Mouse (Mus musculus): ENCODE data around the gene Sirt2. TPM values are rescaled to one million over a fixed set of nuclear protein-coding genes. Genes with fewer than 3 reads are reported as not detected.

The Sirt2 gene
- polyA plus RNA-seq, 1 experiment from 2014 or later: 63.7 TPM

GRCm38 (mm10) chr7:28749935-28750334 is 16.6 kb upstream of the Sirt2 start:
- Histone ChIP-seq H3K4me2 (ENCODE audit: low read depth, low read length) (no peak overlapping the region), H3K36me3 (ENCODE audit: control insufficient read depth, insufficient read depth, low read length) (0 out of 2 replicates have a peak, but pooled peaks cover 5% of the 10 kb centered on the region), H3K27me3 (ENCODE audit: control insufficient read depth, insufficient read depth, low read length) (no peaks in the 10 kb centered on the region), H3K9me3 (replicated peaks; ENCODE audit: control insufficient read depth, low read length) (no peaks in the 10 kb centered on the region), H3K27ac (ENCODE audit: low read length) (no peak overlapping the region), H3K9ac (ENCODE audit: low read length) (no peak overlapping the region), H3K4me1 (ENCODE audit: control insufficient read depth, insufficient read depth, low read length) (no peaks in the 10 kb centered on the region), H3K4me3 (replicated peaks; ENCODE audit: low read length) (no peak overlapping the region)
- no peak for ATAC-seq (ENCODE audit: insufficient read depth, low FRiP score)
- 90% methylated on average over 7 of the region's 7 CpGs for WGBS

- peaks cover 13% of the 10 kb centered on the region for H3K36me3 ChIP-seq (ENCODE audit: control insufficient read depth, insufficient read depth, low read length)
- peaks cover 6% of the 10 kb centered on the region; the same call in 1 of the 2 replicates for H3K27me3 ChIP-seq (ENCODE audit: control insufficient read depth, insufficient read depth, low read length)
- H3K9me3 ChIP-seq (replicated peaks; ENCODE audit: control insufficient read depth, low read length): no peaks in the 10 kb centered on the region
- no peak within 1 kb of the TSS for H3K9ac ChIP-seq (ENCODE audit: low read length)
- WGBS: 3% methylated on average over 16 of the region's 17 CpGs
- ATAC-seq (ENCODE audit: insufficient read depth, low FRiP score): no peak; the same call in 1 of the 2 replicates
- no peak within 1 kb of the TSS for H3K27ac ChIP-seq (ENCODE audit: low read length)
- H3K4me2 ChIP-seq (ENCODE audit: low read depth, low read length): 0 out of 2 replicates have a peak within 1 kb of the TSS, but pooled peaks have one; percentile 9
- H3K4me3 ChIP-seq (replicated peaks; ENCODE audit: low read length): no peak within 1 kb of the TSS
- peaks cover 5% of the 10 kb centered on the region for H3K4me1 ChIP-seq (ENCODE audit: control insufficient read depth, insufficient read depth, low read length)
Observed at GRCm38 (mm10) chr7:28756079-28756478, 10.5 kb upstream of the Sirt2 start, which contains the start of gene Ccer2. TSS of gene Ccer2 (plus strand) at chr7:28756174.

- Histone ChIP-seq H3K36me3 (ENCODE audit: control insufficient read depth, insufficient read depth, low read length) (peaks cover 17% of the 10 kb centered on the region), H3K4me3 (replicated peaks; ENCODE audit: low read length) (no peak overlapping the region), H3K27me3 (ENCODE audit: control insufficient read depth, insufficient read depth, low read length) (peaks cover 6% of the 10 kb centered on the region; the same call in 1 of the 2 replicates), H3K4me2 (ENCODE audit: low read depth, low read length) (no peak overlapping the region), H3K4me1 (ENCODE audit: control insufficient read depth, insufficient read depth, low read length) (peaks cover 5% of the 10 kb centered on the region), H3K9ac (ENCODE audit: low read length) (no peak overlapping the region), H3K9me3 (replicated peaks; ENCODE audit: control insufficient read depth, low read length) (no peaks in the 10 kb centered on the region), H3K27ac (ENCODE audit: low read length) (no peak overlapping the region)
- WGBS: 84% methylated on average over 13 of the region's 13 CpGs
- no peak for ATAC-seq (ENCODE audit: insufficient read depth, low FRiP score)
Observed at GRCm38 (mm10) chr7:28758623-28759022, 7.9 kb upstream of the Sirt2 start.

- no peak overlapping the region for H3K27ac ChIP-seq (ENCODE audit: low read length)
- no peaks in the 10 kb centered on the region for H3K9me3 ChIP-seq (replicated peaks; ENCODE audit: control insufficient read depth, low read length)
- no peak for ATAC-seq (ENCODE audit: insufficient read depth, low FRiP score)
- H3K36me3 ChIP-seq (ENCODE audit: control insufficient read depth, insufficient read depth, low read length): peaks cover 17% of the 10 kb centered on the region
- peaks cover 7% of the 10 kb centered on the region for H3K4me1 ChIP-seq (ENCODE audit: control insufficient read depth, insufficient read depth, low read length)
- H3K27me3 ChIP-seq (ENCODE audit: control insufficient read depth, insufficient read depth, low read length): no peaks in the 10 kb centered on the region
- no peak overlapping the region for H3K4me2 ChIP-seq (ENCODE audit: low read depth, low read length)
- no peak overlapping the region for H3K9ac ChIP-seq (ENCODE audit: low read length)
- 92% methylated on average over 9 of the region's 9 CpGs for WGBS
- no peak overlapping the region for H3K4me3 ChIP-seq (replicated peaks; ENCODE audit: low read length)
Observed at GRCm38 (mm10) chr7:28761907-28762306, 4.6 kb upstream of the Sirt2 start.

GRCm38 (mm10) chr7:28765211-28765610 is 1.3 kb upstream of the Sirt2 start:
- peak overlapping the region; percentile 87; the same call in 1 of the 2 replicates for H3K4me3 ChIP-seq (replicated peaks; ENCODE audit: low read length)
- no peaks in the 10 kb centered on the region for H3K9me3 ChIP-seq (replicated peaks; ENCODE audit: control insufficient read depth, low read length)
- H3K27ac ChIP-seq (ENCODE audit: low read length): no peak overlapping the region
- no peaks in the 10 kb centered on the region for H3K27me3 ChIP-seq (ENCODE audit: control insufficient read depth, insufficient read depth, low read length)
- 74% methylated on average over 6 of the region's 6 CpGs for WGBS
- no peak overlapping the region for H3K9ac ChIP-seq (ENCODE audit: low read length)
- no peak for ATAC-seq (ENCODE audit: insufficient read depth, low FRiP score)
- peak overlapping the region; percentile 65 for H3K4me2 ChIP-seq (ENCODE audit: low read depth, low read length)
- H3K4me1 ChIP-seq (ENCODE audit: control insufficient read depth, insufficient read depth, low read length): peaks cover 16% of the 10 kb centered on the region
- peaks cover 5% of the 10 kb centered on the region; the same call in 1 of the 2 replicates for H3K36me3 ChIP-seq (ENCODE audit: control insufficient read depth, insufficient read depth, low read length)

GRCm38 (mm10) chr7:28766910-28767309 is 375 bp downstream of the Sirt2 start:
- Histone ChIP-seq H3K27me3 (ENCODE audit: control insufficient read depth, insufficient read depth, low read length) (no peaks in the 10 kb centered on the region), H3K36me3 (ENCODE audit: control insufficient read depth, insufficient read depth, low read length) (no peaks in the 10 kb centered on the region), H3K4me2 (ENCODE audit: low read depth, low read length) (peak overlapping the region; percentile 62), H3K27ac (ENCODE audit: low read length) (no peak overlapping the region), H3K4me1 (ENCODE audit: control insufficient read depth, insufficient read depth, low read length) (peaks cover 16% of the 10 kb centered on the region), H3K9ac (ENCODE audit: low read length) (peak overlapping the region; percentile 92), H3K9me3 (replicated peaks; ENCODE audit: control insufficient read depth, low read length) (no peaks in the 10 kb centered on the region), H3K4me3 (replicated peaks; ENCODE audit: low read length) (peak overlapping the region; percentile 87)
- WGBS: 4% methylated on average over 14 of the region's 14 CpGs
- ATAC-seq (ENCODE audit: insufficient read depth, low FRiP score): no peak

- H3K4me2 ChIP-seq (ENCODE audit: low read depth, low read length): peak within 1 kb of the TSS; percentile 65
- H3K4me1 ChIP-seq (ENCODE audit: control insufficient read depth, insufficient read depth, low read length): peaks cover 16% of the 10 kb centered on the region
- no peaks in the 10 kb centered on the region for H3K27me3 ChIP-seq (ENCODE audit: control insufficient read depth, insufficient read depth, low read length)
- ATAC-seq (ENCODE audit: insufficient read depth, low FRiP score): no peak
- H3K36me3 ChIP-seq (ENCODE audit: control insufficient read depth, insufficient read depth, low read length): no peaks in the 10 kb centered on the region
- H3K9ac ChIP-seq (ENCODE audit: low read length): peak within 1 kb of the TSS; percentile 92
- H3K27ac ChIP-seq (ENCODE audit: low read length): no peak within 1 kb of the TSS
- peak within 1 kb of the TSS; percentile 87 for H3K4me3 ChIP-seq (replicated peaks; ENCODE audit: low read length)
- WGBS: 64% methylated on average over 7 of the region's 7 CpGs
- H3K9me3 ChIP-seq (replicated peaks; ENCODE audit: control insufficient read depth, low read length): no peaks in the 10 kb centered on the region
Observed at GRCm38 (mm10) chr7:28767462-28767965, 979 bp downstream of the Sirt2 start, which contains the start of gene Nfkbib. TSS of gene Nfkbib (minus strand) at chr7:28767512.

- H3K4me2 ChIP-seq (ENCODE audit: low read depth, low read length): no peak overlapping the region
- no peaks in the 10 kb centered on the region for H3K36me3 ChIP-seq (ENCODE audit: control insufficient read depth, insufficient read depth, low read length)
- H3K4me1 ChIP-seq (ENCODE audit: control insufficient read depth, insufficient read depth, low read length): peaks cover 16% of the 10 kb centered on the region
- H3K9ac ChIP-seq (ENCODE audit: low read length): no peak overlapping the region
- no peak overlapping the region for H3K4me3 ChIP-seq (replicated peaks; ENCODE audit: low read length)
- no peaks in the 10 kb centered on the region for H3K27me3 ChIP-seq (ENCODE audit: control insufficient read depth, insufficient read depth, low read length)
- 89% methylated on average over 9 of the region's 9 CpGs for WGBS
- no peak overlapping the region for H3K27ac ChIP-seq (ENCODE audit: low read length)
- ATAC-seq (ENCODE audit: insufficient read depth, low FRiP score): no peak
- H3K9me3 ChIP-seq (replicated peaks; ENCODE audit: control insufficient read depth, low read length): no peaks in the 10 kb centered on the region
Observed at GRCm38 (mm10) chr7:28769414-28769958, 3.0 kb downstream of the Sirt2 start.

- H3K27ac ChIP-seq (ENCODE audit: low read length): no peak overlapping the region
- H3K27me3 ChIP-seq (ENCODE audit: control insufficient read depth, insufficient read depth, low read length): no peaks in the 10 kb centered on the region
- no peak overlapping the region for H3K4me3 ChIP-seq (replicated peaks; ENCODE audit: low read length)
- no peaks in the 10 kb centered on the region for H3K9me3 ChIP-seq (replicated peaks; ENCODE audit: control insufficient read depth, low read length)
- no peak for ATAC-seq (ENCODE audit: insufficient read depth, low FRiP score)
- WGBS: 86% methylated on average over 3 of the region's 3 CpGs
- H3K9ac ChIP-seq (ENCODE audit: low read length): no peak overlapping the region
- no peaks in the 10 kb centered on the region for H3K36me3 ChIP-seq (ENCODE audit: control insufficient read depth, insufficient read depth, low read length)
- peaks cover 14% of the 10 kb centered on the region for H3K4me1 ChIP-seq (ENCODE audit: control insufficient read depth, insufficient read depth, low read length)
- H3K4me2 ChIP-seq (ENCODE audit: low read depth, low read length): no peak overlapping the region
Observed at GRCm38 (mm10) chr7:28770309-28770708, 3.8 kb downstream of the Sirt2 start.

Data from stomach, embryonic 16.5 days (tissue).